Mouse (Mus musculus): ENCODE data around the gene Zfp385c.

Gene Zfp385c

GRCm38 (mm10) chr11:100718462-100718861 lies 26.2 kb upstream of the Zfp385c start:
- no peak for DNase-seq (ENCODE audit: low read depth)

GRCm38 (mm10) chr11:100716649-100717048 lies 24.4 kb upstream of the Zfp385c start:
- DNase-seq (ENCODE audit: low read depth): no peak

- no peak for DNase-seq (ENCODE audit: low read depth)
Measured at GRCm38 (mm10) chr11:100714948-100715347, 22.7 kb upstream of the Zfp385c start.

- DNase-seq (ENCODE audit: low read depth): peak; percentile 57
Measured at GRCm38 (mm10) chr11:100714534-100714915, 22.3 kb upstream of the Zfp385c start.

GRCm38 (mm10) chr11:100713735-100714533 lies 21.7 kb upstream of the Zfp385c start, which contains the start of gene Hspb9:
Gene Hspb9 (plus strand): TSS chr11:100713850.
- DNase-seq (ENCODE audit: low read depth): no peak

GRCm38 (mm10) chr11:100713174-100713573 lies 20.9 kb upstream of the Zfp385c start:
- no peak for DNase-seq (ENCODE audit: low read depth)

GRCm38 (mm10) chr11:100711783-100712615 lies 19.7 kb upstream of the Zfp385c start, which contains the start of gene Kat2a:
Gene Kat2a (minus strand): TSS chr11:100712465.
- no peak for DNase-seq (ENCODE audit: low read depth)

GRCm38 (mm10) chr11:100710977-100711376 lies 18.7 kb upstream of the Zfp385c start:
- DNase-seq (ENCODE audit: low read depth): no peak

- DNase-seq (ENCODE audit: low read depth): no peak
Measured at GRCm38 (mm10) chr11:100710528-100710927, 18.3 kb upstream of the Zfp385c start.

- no peak for DNase-seq (ENCODE audit: low read depth)
Measured at GRCm38 (mm10) chr11:100709201-100709810, 17.1 kb upstream of the Zfp385c start.

GRCm38 (mm10) chr11:100705095-100705747 lies 13.0 kb upstream of the Zfp385c start:
- no peak for DNase-seq (ENCODE audit: low read depth)

- DNase-seq (ENCODE audit: low read depth): peak; percentile 51
Measured at GRCm38 (mm10) chr11:100703851-100704531, 11.7 kb upstream of the Zfp385c start, which contains the start of gene Dhx58. Gene Dhx58 (minus strand): TSS chr11:100704271.

GRCm38 (mm10) chr11:100703366-100703765 lies 11.1 kb upstream of the Zfp385c start:
- no peak for DNase-seq (ENCODE audit: low read depth)

GRCm38 (mm10) chr11:100702906-100703305 lies 10.7 kb upstream of the Zfp385c start:
- DNase-seq (ENCODE audit: low read depth): no peak

GRCm38 (mm10) chr11:100702081-100702851 lies 10.0 kb upstream of the Zfp385c start:
- DNase-seq (ENCODE audit: low read depth): peak; percentile 67

- no peak for DNase-seq (ENCODE audit: low read depth)
Measured at GRCm38 (mm10) chr11:100701301-100701700, 9.0 kb upstream of the Zfp385c start.

- DNase-seq (ENCODE audit: low read depth): no peak
Measured at GRCm38 (mm10) chr11:100700710-100701109, 8.5 kb upstream of the Zfp385c start.

- DNase-seq (ENCODE audit: low read depth): no peak
Measured at GRCm38 (mm10) chr11:100697921-100698320, 5.7 kb upstream of the Zfp385c start.

- DNase-seq (ENCODE audit: low read depth): no peak
Measured at GRCm38 (mm10) chr11:100694926-100695325, 2.7 kb upstream of the Zfp385c start.

GRCm38 (mm10) chr11:100693154-100693553 lies 899 bp upstream of the Zfp385c start:
- DNase-seq (ENCODE audit: low read depth): no peak

Measured in fibroblast of lung, adult 2 months (primary cell).